Mouse (Mus musculus): Measurements from ENCODE around the gene Trpc2.
"Not testable (repeated sequence)": the region's sequence is repeated elsewhere in the genome, so short reads cannot be mapped to it uniquely, and the experiment has no call there.

Gene Trpc2

GRCm38 (mm10) chr7:102082816-102083215 lies at the start of gene Trpc2:
Trpc2 (plus strand) TSS chr7:102083116.
- DNase-seq = no peak

DNA sequence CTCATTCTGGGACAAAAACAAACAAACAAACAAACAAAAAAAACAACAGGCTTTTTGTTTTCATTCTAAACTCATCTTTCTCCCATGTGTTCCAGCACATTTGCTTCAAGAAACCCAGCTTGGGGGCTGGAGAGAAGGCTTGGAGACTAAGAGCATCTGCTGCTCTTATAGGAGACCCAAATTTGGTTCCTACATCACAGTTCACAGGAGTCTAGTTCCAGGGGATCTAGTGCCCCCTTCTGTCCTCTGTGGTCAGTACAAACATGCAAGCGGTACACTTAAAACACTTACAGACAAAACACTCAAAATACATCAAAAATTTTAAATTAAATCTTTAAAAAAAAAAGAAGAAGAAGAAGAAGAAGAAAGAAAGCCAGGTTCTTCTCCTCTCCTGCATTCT lies 48.0 kb upstream of the Trpc2 start:
- DNase-seq = no peak

- no peak for DNase-seq
Measured at GRCm38 (mm10) chr7:102035534-102035933, 47.4 kb upstream of the Trpc2 start.

GRCm38 (mm10) chr7:102037318-102037717 lies 45.6 kb upstream of the Trpc2 start:
- no peak for DNase-seq

- DNase-seq = no peak
Measured at GRCm38 (mm10) chr7:102042314-102042713, 40.6 kb upstream of the Trpc2 start.

GRCm38 (mm10) chr7:102048524-102048923 lies 34.4 kb upstream of the Trpc2 start:
- DNase-seq = not testable (repeated sequence)

- DNase-seq = no peak
Measured at GRCm38 (mm10) chr7:102061353-102061752, 21.6 kb upstream of the Trpc2 start.

DNA sequence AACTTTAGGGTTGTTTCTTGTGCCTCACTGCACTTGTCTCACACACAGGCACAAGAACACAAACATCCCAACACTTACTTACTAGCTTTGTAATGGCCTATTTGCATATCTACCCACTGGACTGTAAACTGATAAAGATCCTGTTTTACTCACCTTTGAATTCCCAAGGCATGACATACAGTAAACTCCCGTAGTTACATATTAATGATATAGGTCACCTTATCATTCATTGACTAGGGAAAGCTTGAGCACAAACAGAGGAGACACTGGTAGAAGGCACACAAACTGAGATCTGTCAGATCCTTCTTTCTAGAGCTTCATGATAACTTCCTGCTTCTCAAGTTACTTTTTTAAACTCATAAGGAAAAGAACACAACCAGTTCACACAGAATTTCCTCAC lies 20.7 kb upstream of the Trpc2 start:
- DNase-seq = no peak

- no peak for DNase-seq
Measured at GRCm38 (mm10) chr7:102063891-102064290, 19.0 kb upstream of the Trpc2 start.

DNA sequence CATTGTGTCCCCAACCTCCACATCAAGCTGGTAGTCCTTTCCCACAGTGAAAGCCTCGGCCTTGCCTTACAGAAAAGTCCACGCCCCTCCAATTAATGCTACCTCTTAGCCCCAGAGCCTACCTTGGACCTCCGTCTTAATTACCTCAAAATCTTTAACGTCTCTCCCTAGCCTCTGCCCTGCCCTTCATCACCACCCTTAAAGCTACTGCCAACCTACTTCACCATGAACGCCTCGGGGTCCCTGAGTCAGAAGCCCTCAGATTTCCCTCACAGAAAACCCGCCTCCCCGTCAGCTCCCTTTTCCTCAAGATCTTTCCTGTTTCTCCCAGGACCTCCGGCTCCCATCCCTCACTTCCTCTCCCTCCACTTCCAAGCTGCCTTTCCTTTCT lies 18.3 kb upstream of the Trpc2 start:
- DNase-seq = no peak

DNA sequence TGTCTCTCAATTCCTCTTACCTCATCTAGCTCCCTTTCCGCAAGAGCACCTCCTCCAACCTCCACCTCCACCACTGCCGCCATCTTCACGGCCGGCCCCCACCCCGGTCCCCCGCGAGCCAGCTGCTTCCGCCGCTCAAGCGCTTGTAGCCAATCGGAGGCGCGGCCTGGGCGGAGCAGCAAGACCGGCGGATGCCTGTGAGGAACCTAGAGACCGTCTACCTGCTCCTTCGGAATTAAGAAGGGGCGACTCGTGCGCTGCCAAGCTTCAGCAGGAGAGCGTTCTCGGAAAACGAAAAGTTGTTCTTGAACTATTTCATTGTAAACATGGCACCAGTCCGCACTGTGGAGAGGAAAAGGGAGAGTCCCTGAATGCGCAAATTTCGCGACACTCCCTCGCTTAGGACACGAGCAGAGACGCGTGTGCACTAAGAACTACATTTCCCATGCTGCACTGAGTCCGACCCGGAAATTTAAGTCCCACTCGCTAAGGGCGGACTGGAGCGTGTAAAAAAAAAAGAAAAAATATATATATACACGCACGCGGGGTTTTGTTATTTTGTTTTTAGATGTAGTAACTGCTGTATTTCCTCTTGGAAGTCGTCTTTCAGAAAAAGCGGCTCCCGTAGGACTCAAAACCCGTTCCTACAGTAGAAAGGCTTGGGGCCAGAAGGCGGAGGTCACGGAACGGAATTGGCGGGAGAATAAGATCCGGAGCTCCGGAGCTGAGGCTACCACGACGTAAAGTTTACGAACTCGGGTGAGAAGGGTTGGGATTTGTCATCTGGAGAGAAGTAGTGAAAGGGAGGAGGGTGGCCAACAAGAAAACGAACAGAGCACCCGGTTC lies 17.6 kb upstream of the Trpc2 start, which contains the start of the genes Rnf121, Xndc1 and Xntrpc:
Gene Rnf121, minus strand, starts transcription at position 424 of the 846 bp plus-strand sequence.
Gene Xndc1, plus strand, starts transcription at position 466 of the 846 bp plus-strand sequence.
Gene Xntrpc, plus strand, starts transcription at position 668 of the 846 bp plus-strand sequence.
- peak; percentile 96 for DNase-seq

GRCm38 (mm10) chr7:102066363-102066762 lies 16.6 kb upstream of the Trpc2 start:
- no peak for DNase-seq

DNA sequence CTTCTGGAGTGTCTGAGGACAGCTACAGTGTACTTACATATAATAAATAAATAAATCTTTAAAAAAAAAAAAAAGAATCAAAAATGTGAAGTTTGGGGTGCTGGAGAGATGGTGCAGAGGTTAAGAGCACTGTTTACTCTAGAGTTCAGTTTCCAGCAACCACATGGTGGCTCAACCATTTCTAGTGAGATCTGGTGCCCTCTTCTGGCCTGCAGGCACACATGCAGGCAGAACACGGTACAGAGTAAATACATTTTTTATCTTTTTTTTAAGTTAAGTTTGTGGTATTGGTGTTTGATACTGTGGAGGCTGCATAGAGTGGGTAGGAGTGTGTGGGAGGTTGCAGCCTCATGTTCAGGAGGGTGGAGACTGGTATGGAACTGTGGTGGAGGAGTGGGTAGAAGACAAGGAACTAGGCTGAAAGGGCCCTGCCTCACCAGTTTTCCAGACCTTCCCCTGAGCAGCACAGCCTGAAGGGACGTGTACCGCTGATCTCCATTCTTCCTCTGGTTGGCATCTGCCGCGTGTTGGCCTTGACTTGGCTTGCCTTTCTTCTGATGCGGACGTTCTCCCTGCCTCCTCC lies 6.1 kb upstream of the Trpc2 start:
- no peak for DNase-seq

DNA sequence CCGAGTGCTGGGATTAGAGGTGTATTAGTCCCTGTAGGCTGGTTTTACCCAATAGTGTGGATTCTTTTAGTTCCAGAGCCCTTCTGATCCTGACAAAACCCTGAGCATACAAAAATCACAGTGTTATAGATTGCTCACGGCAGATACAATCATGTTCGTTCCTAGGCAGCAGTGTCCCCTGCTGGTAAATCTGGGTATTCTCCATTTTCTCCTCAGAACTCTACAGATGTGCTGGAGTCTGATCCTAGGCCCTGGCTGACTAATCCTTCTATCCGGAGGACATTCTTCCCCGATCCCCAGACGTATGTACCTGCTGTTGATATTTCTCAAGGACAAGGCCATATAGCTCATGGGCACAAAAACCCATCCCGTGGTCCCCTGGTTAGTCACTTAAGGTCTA lies 4.4 kb upstream of the Trpc2 start:
- DNase-seq = no peak

DNA sequence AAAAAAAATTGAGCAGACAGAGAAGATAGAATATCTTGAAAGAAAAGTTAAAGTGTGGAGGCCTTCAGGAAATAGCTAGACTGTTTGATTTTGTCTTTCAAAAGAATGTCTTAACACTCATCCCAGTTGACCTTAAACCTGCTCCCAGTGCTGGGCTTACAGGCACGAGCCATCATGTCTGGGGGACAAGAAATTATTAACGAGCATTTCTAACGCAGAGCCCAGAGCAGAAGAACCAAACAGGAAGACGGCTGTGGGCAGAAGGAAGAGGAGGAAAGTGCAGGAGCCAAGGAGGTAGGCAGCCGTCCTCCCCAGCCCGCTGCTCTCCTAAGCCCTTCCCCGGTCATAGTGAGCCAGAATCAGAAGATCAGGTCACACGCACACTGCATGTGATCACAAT lies 2.6 kb upstream of the Trpc2 start:
- DNase-seq = no peak

- no peak for DNase-seq
Measured at GRCm38 (mm10) chr7:102081784-102082183, 1.1 kb upstream of the Trpc2 start.

DNA sequence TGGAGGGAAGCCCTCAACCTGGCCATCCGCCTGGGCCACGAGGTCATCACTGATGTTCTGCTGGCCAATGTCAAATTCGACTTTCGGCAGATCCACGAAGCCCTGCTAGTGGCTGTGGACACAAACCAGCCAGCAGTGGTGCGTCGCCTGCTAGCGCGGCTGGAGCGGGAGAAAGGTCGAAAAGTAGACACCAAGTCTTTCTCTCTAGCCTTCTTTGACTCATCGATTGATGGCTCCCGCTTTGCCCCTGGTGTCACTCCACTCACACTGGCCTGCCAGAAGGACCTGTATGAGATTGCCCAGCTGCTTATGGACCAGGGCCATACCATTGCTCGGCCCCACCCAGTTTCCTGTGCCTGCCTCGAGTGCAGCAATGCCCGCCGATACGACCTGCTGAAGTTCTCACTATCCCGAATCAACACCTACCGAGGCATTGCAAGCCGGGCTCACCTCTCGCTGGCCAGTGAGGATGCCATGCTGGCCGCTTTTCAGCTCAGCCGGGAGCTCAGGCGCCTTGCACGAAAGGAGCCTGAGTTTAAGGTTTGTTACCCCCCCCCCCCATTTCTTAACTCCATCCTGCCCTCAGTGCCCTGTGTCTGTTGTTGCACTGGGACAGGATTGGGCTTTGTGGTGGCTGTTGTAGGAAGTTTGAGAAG lies 1.3 kb downstream of the Trpc2 start:
- DNase-seq = no peak

DNA sequence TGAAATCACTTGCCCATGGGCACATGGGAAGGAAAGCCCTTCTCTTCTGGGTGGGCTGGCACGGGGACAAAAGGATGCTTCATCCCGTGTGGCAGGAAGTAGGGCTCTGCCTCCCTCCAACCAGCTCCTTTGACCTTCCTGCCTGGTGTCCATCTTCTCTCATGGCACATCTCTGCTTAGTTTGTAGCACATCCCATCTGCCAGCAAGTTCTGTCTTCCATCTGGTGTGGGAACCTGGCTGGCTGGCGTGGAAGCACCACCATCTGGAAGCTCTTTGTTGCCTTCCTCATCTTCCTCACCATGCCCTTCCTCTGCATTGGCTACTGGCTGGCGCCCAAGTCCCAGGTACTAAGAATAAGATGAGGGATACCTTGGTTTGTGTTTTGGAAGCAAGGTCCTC lies 4.4 kb downstream of the Trpc2 start:
- DNase-seq = peak; percentile 25

DNA sequence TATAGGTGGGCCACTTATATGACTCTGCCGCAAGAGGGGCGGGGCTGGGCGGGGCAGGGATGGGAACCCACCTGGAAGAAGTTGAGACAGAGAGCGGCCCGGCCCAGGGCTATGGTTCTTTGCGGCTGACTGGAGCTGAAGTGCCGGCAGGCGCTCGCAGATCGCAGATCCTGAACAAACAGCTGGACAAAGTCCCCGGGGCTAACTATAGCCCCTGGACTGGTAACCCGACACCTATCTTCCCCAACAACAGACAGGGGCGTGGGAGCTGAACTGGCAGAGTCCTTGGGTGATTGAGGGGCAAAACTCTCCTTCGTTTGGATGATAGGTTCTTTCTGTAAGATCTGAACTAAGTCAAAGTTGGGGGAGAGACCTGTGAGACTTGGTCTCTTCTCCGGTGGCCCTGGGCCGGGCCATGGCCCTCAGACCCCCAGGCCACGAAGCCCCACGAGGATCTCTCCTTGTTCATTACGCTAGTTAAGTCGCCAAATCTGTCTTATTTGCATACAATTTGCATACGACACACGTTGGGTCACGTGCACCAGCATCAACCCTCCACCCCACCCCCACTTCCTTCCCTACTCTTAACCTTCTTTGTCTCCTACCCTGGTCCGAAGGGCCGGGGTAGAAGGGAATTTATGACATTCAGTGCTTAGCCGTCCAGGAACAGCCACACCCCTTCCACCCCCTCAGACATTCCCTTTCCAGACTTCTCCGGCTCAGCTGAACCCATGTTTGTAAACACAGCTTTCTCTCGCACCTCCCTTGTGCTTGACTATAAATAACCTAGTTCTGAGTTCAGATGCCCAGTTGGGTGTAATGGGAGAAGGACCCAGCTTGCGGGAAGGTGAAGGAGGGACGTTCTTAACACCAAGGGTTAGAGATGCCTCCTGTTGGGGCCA lies 17.1 kb downstream of the Trpc2 start:
- DNase-seq = no peak

GRCm38 (mm10) chr7:102100868-102101267 lies 18.0 kb downstream of the Trpc2 start:
- DNase-seq = no peak

DNA sequence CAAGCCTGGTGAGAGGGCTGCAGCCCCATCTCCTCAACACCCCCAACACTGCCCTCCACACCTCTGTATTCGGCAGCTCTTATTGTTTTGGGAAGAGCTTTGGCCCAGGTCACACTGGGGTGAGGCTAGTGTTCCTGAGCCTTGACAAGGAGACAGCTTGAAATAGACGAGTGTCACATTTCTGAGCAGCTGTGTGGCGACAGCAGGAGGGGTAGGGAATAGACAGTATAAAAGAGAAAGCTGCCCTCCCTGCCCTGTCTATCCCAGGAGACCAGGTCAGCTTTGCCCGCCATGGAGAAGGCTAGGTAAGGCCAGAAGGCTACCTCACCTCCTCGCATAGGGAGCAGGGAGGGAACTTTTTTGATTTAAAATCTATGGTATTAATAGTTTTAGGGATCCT lies 18.6 kb downstream of the Trpc2 start, which contains the start of gene Art1:
Gene Art1, plus strand, starts transcription at position 257 of the 400 bp plus-strand sequence.
- no peak for DNase-seq

DNA sequence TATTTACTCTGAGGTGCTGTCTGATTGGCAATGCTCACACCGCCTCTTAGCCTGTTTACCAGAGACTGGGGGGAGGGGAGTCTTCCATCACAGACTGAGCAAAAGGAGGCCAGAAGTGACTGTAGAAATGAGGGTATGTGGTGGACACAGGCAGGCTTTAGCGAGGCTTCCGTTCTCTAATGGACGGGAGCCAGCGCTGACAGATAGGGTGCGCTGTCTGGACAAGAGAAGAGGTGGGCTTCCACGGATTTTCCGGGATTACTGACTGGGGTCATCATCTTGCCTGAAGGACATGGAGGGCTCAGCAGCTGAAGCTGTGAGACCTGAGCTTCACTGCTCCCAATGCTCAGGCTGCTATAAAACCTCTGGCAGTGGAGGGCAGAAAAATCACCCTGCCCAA lies 19.3 kb downstream of the Trpc2 start:
- no peak for DNase-seq

GRCm38 (mm10) chr7:102102696-102103095 lies 19.8 kb downstream of the Trpc2 start:
- no peak for DNase-seq

Data from right cerebral cortex, postnatal 25 days (tissue).